Mouse (Mus musculus) E14TG2a.4 (cell line): Measurements from ENCODE around the gene Itga6.

ENCODE experiments used
- CTCF ChIP-seq: conservative IDR thresholded peaks from 2 replicates; pipeline ENCODE4 v1.5.1; 2014; ENCODE audit warnings: low read length
- POU5F1 ChIP-seq: IDR thresholded peaks from 2 replicates; pipeline ENCODE4 v1.6.1; 2014; ENCODE audit warnings: low read length, borderline replicate concordance

GRCm38 (mm10) chr2:71750087-71750453 is 4.7 kb downstream of the Itga6 start:
- no peak for TF ChIP-seq CTCF
- TF ChIP-seq POU5F1 = no peak
